Mouse (Mus musculus) midbrain, embryonic 16.5 days (tissue): Measurements from ENCODE around the gene Meis2. TPM values are rescaled to one million over a fixed set of nuclear protein-coding genes. Genes with fewer than 3 reads are reported as not detected.
A peak's percentile ranks its signal among the peaks of the same experiment; 100 is the strongest.

Experiments used
- ATAC-seq: fragments of 200-750 bp; cut with Nextera tagmentation; 2 replicates; pipeline ENCODE4 v1.8.0; 2017; ENCODE audit warnings: moderate TSS enrichment
- H3K27ac ChIP-seq: fragments of 300-500 bp; sonication (generic); 2 replicates; pipeline ENCODE4 v1.5.1; 2014; ENCODE audit warnings: mild to moderate bottlenecking, low read length, mixed read lengths
- H3K27me3 ChIP-seq: fragments of 300-500 bp; sonication (generic); 2 replicates; pipeline ENCODE4 v1.6.1; 2014; ENCODE audit warnings: low read depth, low read length, mixed read lengths; ENCODE audit not compliant: control insufficient read depth, insufficient read depth
- H3K36me3 ChIP-seq: fragments of 300-500 bp; sonication (generic); 2 replicates; pipeline ENCODE4 v1.6.1; 2014; ENCODE audit warnings: mild to moderate bottlenecking, low read length, moderate library complexity, mixed read lengths; ENCODE audit not compliant: control insufficient read depth, insufficient read depth
- H3K4me1 ChIP-seq: fragments of 300-500 bp; sonication (generic); 2 replicates; pipeline ENCODE4 v1.6.1; 2014; ENCODE audit warnings: mild to moderate bottlenecking, low read length, mixed read lengths; ENCODE audit not compliant: control insufficient read depth, insufficient read depth
- H3K4me2 ChIP-seq: fragments of 300-500 bp; sonication (generic); 2 replicates; pipeline ENCODE4 v1.6.1; 2014; ENCODE audit warnings: mild to moderate bottlenecking, low read length, mixed read lengths
- H3K4me3 ChIP-seq: fragments of 300-500 bp; sonication (generic); 2 replicates; pipeline ENCODE4 v1.5.1; 2014; ENCODE audit warnings: low read depth, mild to moderate bottlenecking, low read length, moderate library complexity, mixed read lengths
- H3K9ac ChIP-seq: fragments of 300-500 bp; sonication (generic); 2 replicates; pipeline ENCODE4 v1.6.1; 2014; ENCODE audit warnings: low read depth, low read length, mixed read lengths
- H3K9me3 ChIP-seq: fragments of 300-500 bp; sonication (generic); replicated peaks from 2 replicates; pipeline ENCODE4 v1.6.1; 2014; ENCODE audit warnings: mild to moderate bottlenecking, low read length, mixed read lengths; ENCODE audit not compliant: control insufficient read depth, poor library complexity, severe bottlenecking
- WGBS: fragments of 180-500 bp; shearing (Covaris S2); extraction: QIAGEN DNeasy Blood & Tissue Kit; methylation state at CpG from one replicate; pipeline ENCODE4 v1.1.7; 2014; 5-methylcytosine and 5-hydroxymethylcytosine counted together
- polyA plus RNA-seq: library from polyadenylated mRNA; unstranded; fragments of >200 nt; fragmentation: Nextera tagmentation; extraction: Ambion mirVana; gene quantifications from 2 replicates; pipeline ENCODE4 v1.2.1, GENCODE M21; 2015

Gene Meis2
- polyA plus RNA-seq, 1 experiment from 2014 or later, result 70.2 TPM

- Histone ChIP-seq H3K4me3 (no peak overlapping the region), H3K27ac (no peak overlapping the region), H3K4me2 (no peak overlapping the region), H3K36me3 (no peaks in the 10 kb centered on the region), H3K9me3 (no peaks in the 10 kb centered on the region), H3K27me3 (no peaks in the 10 kb centered on the region), H3K4me1 (peaks cover 7% of the 10 kb centered on the region), H3K9ac (no peak overlapping the region)
- 76% methylated on average over 4 of the region's 4 CpGs for WGBS
- ATAC-seq, result no peak
Measured at GRCm38 (mm10) chr2:115910217-115910616, 155.4 kb downstream of the Meis2 start.

- 93% methylated on average over 6 of the region's 6 CpGs for WGBS
- Histone ChIP-seq H3K9ac (no peak overlapping the region), H3K9me3 (no peaks in the 10 kb centered on the region), H3K4me1 (peaks cover 15% of the 10 kb centered on the region), H3K27me3 (no peaks in the 10 kb centered on the region), H3K36me3 (no peaks in the 10 kb centered on the region), H3K4me2 (no peak overlapping the region), H3K4me3 (no peak overlapping the region), H3K27ac (no peak overlapping the region)
- ATAC-seq, result no peak
Measured at GRCm38 (mm10) chr2:115901007-115901406, 164.6 kb downstream of the Meis2 start.

DNA sequence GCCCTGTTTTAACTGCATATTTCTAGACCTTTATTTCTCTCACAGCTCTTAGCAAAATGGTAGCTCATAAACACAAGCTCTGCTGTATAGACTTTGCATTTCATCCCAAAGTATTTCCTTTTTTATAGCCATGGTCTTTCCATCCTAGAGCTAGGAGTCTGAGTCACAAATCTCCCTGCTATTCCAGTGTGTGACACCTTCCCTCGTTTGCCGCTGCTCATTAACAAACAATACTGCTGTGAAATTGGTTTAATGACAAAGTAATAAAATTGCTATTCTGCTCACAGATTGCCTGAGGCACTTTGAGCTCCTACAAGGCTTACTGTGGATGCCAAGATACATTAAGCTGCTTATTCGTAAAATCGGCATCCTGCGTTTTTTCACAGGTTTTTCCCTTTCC, 168.1 kb downstream of the Meis2 start:
- H3K4me3 ChIP-seq, result no peak overlapping the region
- peaks cover 12% of the 10 kb centered on the region for H3K4me1 ChIP-seq
- H3K36me3 ChIP-seq, result no peaks in the 10 kb centered on the region
- peak overlapping the region; percentile 17 for H3K27ac ChIP-seq
- no peaks in the 10 kb centered on the region for H3K9me3 ChIP-seq
- H3K4me2 ChIP-seq, result 0 out of 2 replicates have a peak overlapping the region, but pooled peaks have one; percentile 16
- WGBS, result 22% methylated on average over 5 of the region's 5 CpGs
- no peak overlapping the region for H3K9ac ChIP-seq
- ATAC-seq, result peak; percentile 18
- H3K27me3 ChIP-seq, result no peaks in the 10 kb centered on the region

GRCm38 (mm10) chr2:115897001-115897400, 168.6 kb downstream of the Meis2 start:
- H3K27me3 ChIP-seq, result no peaks in the 10 kb centered on the region
- no peak overlapping the region for H3K4me3 ChIP-seq
- H3K9me3 ChIP-seq, result no peaks in the 10 kb centered on the region
- ATAC-seq, result no peak
- 31% methylated on average over 2 of the region's 2 CpGs for WGBS
- H3K4me2 ChIP-seq, result no peak overlapping the region
- H3K9ac ChIP-seq, result no peak overlapping the region
- peaks cover 12% of the 10 kb centered on the region for H3K4me1 ChIP-seq
- H3K27ac ChIP-seq, result peak overlapping the region; percentile 40; the same call in 1 of the 2 replicates
- H3K36me3 ChIP-seq, result no peaks in the 10 kb centered on the region

DNA sequence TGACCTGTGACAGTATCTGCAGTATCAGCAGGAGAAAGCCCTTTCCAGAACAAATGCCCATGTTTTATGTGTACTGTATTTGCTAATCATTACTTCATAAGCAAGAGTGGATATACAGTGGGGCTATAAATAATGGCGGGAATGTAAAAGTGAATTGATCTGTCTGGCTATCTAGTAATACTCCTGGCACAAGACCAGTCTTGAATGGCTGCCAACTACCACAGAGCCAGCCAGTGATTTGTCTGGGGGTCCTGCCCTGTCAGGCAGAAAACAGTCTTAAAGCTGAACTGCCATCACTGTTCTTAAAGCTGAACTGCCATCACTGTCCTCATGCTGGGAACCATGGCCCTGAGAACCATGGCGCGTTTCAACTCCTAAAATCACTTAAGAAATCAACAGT, 169.9 kb downstream of the Meis2 start:
- H3K4me1 ChIP-seq, result peaks cover 12% of the 10 kb centered on the region
- 0 out of 2 replicates have a peak, but pooled peaks have one; percentile 43 for ATAC-seq
- no peaks in the 10 kb centered on the region for H3K36me3 ChIP-seq
- H3K27me3 ChIP-seq, result no peaks in the 10 kb centered on the region
- no peak overlapping the region for H3K4me2 ChIP-seq
- no peak overlapping the region; the same call in 1 of the 2 replicates for H3K27ac ChIP-seq
- no peak overlapping the region for H3K9ac ChIP-seq
- no peaks in the 10 kb centered on the region for H3K9me3 ChIP-seq
- H3K4me3 ChIP-seq, result no peak overlapping the region
- WGBS, result 56% methylated on average over 3 of the region's 3 CpGs

DNA sequence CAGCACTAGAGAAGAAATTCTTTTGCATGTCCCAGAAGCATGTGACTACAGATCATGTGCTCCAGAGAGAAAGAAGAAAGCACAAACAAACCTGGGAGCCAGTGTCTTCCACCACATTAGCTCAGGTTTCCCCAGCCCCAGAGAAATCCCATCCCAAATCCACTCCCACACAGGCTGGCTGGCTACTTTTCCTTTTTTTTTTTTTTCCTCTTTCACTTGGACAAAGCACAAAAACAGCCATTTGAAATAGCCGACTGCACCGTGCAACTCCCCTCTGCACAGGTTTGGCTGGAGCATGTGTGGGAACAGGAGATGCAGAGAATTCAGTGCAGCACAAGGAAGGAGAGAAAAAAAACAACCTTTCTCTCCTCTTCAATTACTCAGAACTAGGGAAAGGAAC, 170.4 kb downstream of the Meis2 start:
- H3K4me3 ChIP-seq, result no peak overlapping the region
- no peaks in the 10 kb centered on the region for H3K36me3 ChIP-seq
- H3K27me3 ChIP-seq, result no peaks in the 10 kb centered on the region
- H3K27ac ChIP-seq, result peak overlapping the region; percentile 12; the same call in 1 of the 2 replicates
- no peak for ATAC-seq
- peaks cover 12% of the 10 kb centered on the region for H3K4me1 ChIP-seq
- 17% methylated on average over 2 of the region's 2 CpGs for WGBS
- no peak overlapping the region for H3K9ac ChIP-seq
- H3K9me3 ChIP-seq, result no peaks in the 10 kb centered on the region
- H3K4me2 ChIP-seq, result no peak overlapping the region

GRCm38 (mm10) chr2:115893113-115893512, 172.5 kb downstream of the Meis2 start:
- Histone ChIP-seq H3K4me3 (no peak overlapping the region), H3K4me1 (peaks cover 2% of the 10 kb centered on the region), H3K4me2 (no peak overlapping the region), H3K9me3 (no peaks in the 10 kb centered on the region), H3K36me3 (no peaks in the 10 kb centered on the region), H3K9ac (no peak overlapping the region), H3K27me3 (no peaks in the 10 kb centered on the region), H3K27ac (no peak overlapping the region)
- no peak for ATAC-seq
- 76% methylated on average over 6 of the region's 6 CpGs for whole genome bisulfite sequencing

GRCm38 (mm10) chr2:115890715-115891114, 174.9 kb downstream of the Meis2 start:
- no peak overlapping the region for H3K9ac ChIP-seq
- 0 out of 2 replicates have a peak, but pooled peaks cover 2% of the 10 kb centered on the region for H3K4me1 ChIP-seq
- H3K4me3 ChIP-seq, result no peak overlapping the region
- H3K27ac ChIP-seq, result no peak overlapping the region
- H3K36me3 ChIP-seq, result no peaks in the 10 kb centered on the region
- 73% methylated on average over 2 of the region's 2 CpGs for WGBS
- ATAC-seq, result no peak
- H3K4me2 ChIP-seq, result no peak overlapping the region
- no peaks in the 10 kb centered on the region for H3K9me3 ChIP-seq
- no peaks in the 10 kb centered on the region for H3K27me3 ChIP-seq

- 94% methylated on average over 3 of the region's 3 CpGs for WGBS
Measured at GRCm38 (mm10) chr2:115890030-115890429, 175.6 kb downstream of the Meis2 start.

More at GRCm38 (mm10) chr2:115890030-115890429, 175.6 kb downstream of the Meis2 start:
- H3K36me3 ChIP-seq, result no peaks in the 10 kb centered on the region
- H3K9me3 ChIP-seq, result no peaks in the 10 kb centered on the region
- no peaks in the 10 kb centered on the region for H3K27me3 ChIP-seq
- no peak overlapping the region for H3K4me3 ChIP-seq
- no peak overlapping the region for H3K4me2 ChIP-seq
- no peak for ATAC-seq
- no peaks in the 10 kb centered on the region for H3K4me1 ChIP-seq
- H3K27ac ChIP-seq, result no peak overlapping the region
- no peak overlapping the region for H3K9ac ChIP-seq
